Mouse (Mus musculus) fat pad, adult 2 months (tissue): ENCODE measurements around the gene Rab5if.
"Not testable (repeated sequence)": the region's sequence is repeated elsewhere in the genome, so short reads cannot be mapped to it uniquely, and the experiment has no call there.

ENCODE experiments used
- DNase-seq: peaks from one replicate; pipeline ENCODE4 v3.0.0-alpha.2; 2011; ENCODE audit warnings: low read depth, low spot score; ENCODE audit errors: extremely low read depth

The Rab5if gene

GRCm38 (mm10) chr2:156853999-156854771 lies 8.7 kb upstream of the Rab5if start:
- DNase-seq: not testable (repeated sequence)

- no peak for DNase-seq
Observed at GRCm38 (mm10) chr2:156856311-156856710, 6.6 kb upstream of the Rab5if start.

GRCm38 (mm10) chr2:156857385-156857791 lies 5.5 kb upstream of the Rab5if start:
- no peak for DNase-seq

- DNase-seq: no peak
Observed at GRCm38 (mm10) chr2:156857835-156858234, 5.1 kb upstream of the Rab5if start, which contains the start of gene 4930518I15Rik. 4930518I15Rik (minus strand) TSS chr2:156857946.

- no peak for DNase-seq
Observed at GRCm38 (mm10) chr2:156858671-156859070, 4.3 kb upstream of the Rab5if start.

- no peak for DNase-seq
Observed at GRCm38 (mm10) chr2:156862041-156862717, 749 bp upstream of the Rab5if start.

- no peak for DNase-seq
Observed at GRCm38 (mm10) chr2:156863487-156864160, 696 bp downstream of the Rab5if start.

- no peak for DNase-seq
Observed at GRCm38 (mm10) chr2:156864481-156864880, 1.6 kb downstream of the Rab5if start.

- no peak for DNase-seq
Observed at GRCm38 (mm10) chr2:156868994-156869393, 6.1 kb downstream of the Rab5if start.

GRCm38 (mm10) chr2:156869554-156869953 lies 6.6 kb downstream of the Rab5if start:
- DNase-seq: no peak

GRCm38 (mm10) chr2:156870519-156870918 lies 7.6 kb downstream of the Rab5if start:
- DNase-seq: no peak

GRCm38 (mm10) chr2:156873629-156874028 lies 10.7 kb downstream of the Rab5if start:
- no peak for DNase-seq

GRCm38 (mm10) chr2:156874047-156874759 lies 11.3 kb downstream of the Rab5if start:
- no peak for DNase-seq

GRCm38 (mm10) chr2:156874760-156875510 lies 12.0 kb downstream of the Rab5if start:
- DNase-seq: no peak

- DNase-seq: no peak
Observed at GRCm38 (mm10) chr2:156877726-156878125, 14.8 kb downstream of the Rab5if start.

GRCm38 (mm10) chr2:156879541-156879940 lies 16.6 kb downstream of the Rab5if start:
- no peak for DNase-seq

- DNase-seq: no peak
Observed at GRCm38 (mm10) chr2:156882431-156883001, 19.6 kb downstream of the Rab5if start.

GRCm38 (mm10) chr2:156884396-156885211 lies 21.7 kb downstream of the Rab5if start:
- no peak for DNase-seq

- not testable (repeated sequence) for DNase-seq
Observed at GRCm38 (mm10) chr2:156885666-156886065, 22.7 kb downstream of the Rab5if start.
